Mouse (Mus musculus): ENCODE results near the gene Mif.
"Not testable (repeated sequence)": the region's sequence is repeated elsewhere in the genome, so short reads cannot be mapped to it uniquely, and the experiment has no call there.

GRCm38 (mm10) chr10:75859786-75860470 lies at the start of gene Mif:
- not testable (repeated sequence) for TF ChIP-seq CTCF (IDR thresholded peaks at IDR 0.05); EP300 (IDR thresholded peaks at IDR 0.05; ENCODE audit: insufficient read depth, low read depth, low read length)
- TF ChIP-seq POLR2A (IDR thresholded peaks at IDR 0.05; ENCODE audit: insufficient read depth, low read depth, low read length) = peak; percentile 87

All from heart, adult 2 months (tissue).